Mouse (Mus musculus) heart, postnatal 0 days (tissue): ENCODE data around the gene Dgkz.

Experiments used
- CTCF ChIP-seq: IDR thresholded peaks from 2 replicates; pipeline ENCODE4 v1.5.1; 2016; ENCODE audit warnings: antibody characterized with exemption, control low read depth, low read depth
- EP300 ChIP-seq: IDR thresholded peaks from 2 replicates; pipeline ENCODE4 v1.6.1; 2016; ENCODE audit warnings: antibody characterized with exemption, low read depth

DNA sequence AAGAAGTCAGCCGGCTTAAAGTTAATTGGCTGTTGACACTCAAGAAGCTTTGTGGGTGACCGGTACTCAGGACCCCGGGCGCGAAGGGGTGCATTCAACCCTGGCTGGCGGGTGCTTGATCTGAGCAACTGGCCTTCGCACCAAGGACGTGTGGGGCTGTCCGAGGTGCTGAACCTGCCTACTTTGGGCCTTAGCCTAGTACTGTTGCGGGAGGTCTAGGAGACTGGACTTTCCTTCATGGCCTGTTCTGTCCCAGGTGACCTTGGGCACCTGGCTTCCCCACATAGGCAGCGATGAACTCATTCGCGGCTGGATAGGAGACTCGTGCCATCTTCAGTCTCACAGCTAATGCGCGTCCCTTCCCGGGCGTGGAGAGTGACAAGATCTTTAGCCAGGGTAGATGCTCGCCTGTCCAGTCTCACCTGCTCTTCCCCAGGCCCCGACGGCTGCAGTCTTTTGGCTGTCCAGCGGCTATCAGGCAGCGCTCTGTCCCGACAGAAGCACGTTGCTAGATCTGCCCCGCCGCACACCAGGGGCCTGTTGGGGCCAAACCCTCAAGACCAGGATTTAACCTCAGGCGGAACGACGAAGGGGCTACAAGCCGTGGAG, 54.4 kb downstream of the Dgkz start:
- TF ChIP-seq CTCF (no peak), EP300 (no peak)
